Mouse (Mus musculus) induced T-regulatory cell, adult 2 months (primary cell): ENCODE results near the gene Olfr223.
A peak's percentile ranks its signal among the peaks of the same experiment; 100 is the strongest.
"Not testable (repeated sequence)": the region's sequence is repeated elsewhere in the genome, so short reads cannot be mapped to it uniquely, and the experiment has no call there.

Source experiments
- DNase-seq: peaks from one replicate; pipeline ENCODE4 v3.0.0-alpha.2; 2012; ENCODE audit warnings: low read depth

Olfr223 gene

GRCm38 (mm10) chr11:59593189-59593588 lies at the start of gene Olfr223:
Gene Olfr223, minus strand, starts transcription at chr11:59593289.
- DNase-seq = no peak

- DNase-seq = no peak
Observed at GRCm38 (mm10) chr11:59642420-59642819, 49.3 kb upstream of the Olfr223 start.

- DNase-seq = no peak
Observed at GRCm38 (mm10) chr11:59641227-59641626, 48.1 kb upstream of the Olfr223 start.

- no peak for DNase-seq
Observed at GRCm38 (mm10) chr11:59639957-59640643, 47.0 kb upstream of the Olfr223 start.

GRCm38 (mm10) chr11:59636695-59637414 lies 43.8 kb upstream of the Olfr223 start:
- peak; percentile 32 for DNase-seq

DNA sequence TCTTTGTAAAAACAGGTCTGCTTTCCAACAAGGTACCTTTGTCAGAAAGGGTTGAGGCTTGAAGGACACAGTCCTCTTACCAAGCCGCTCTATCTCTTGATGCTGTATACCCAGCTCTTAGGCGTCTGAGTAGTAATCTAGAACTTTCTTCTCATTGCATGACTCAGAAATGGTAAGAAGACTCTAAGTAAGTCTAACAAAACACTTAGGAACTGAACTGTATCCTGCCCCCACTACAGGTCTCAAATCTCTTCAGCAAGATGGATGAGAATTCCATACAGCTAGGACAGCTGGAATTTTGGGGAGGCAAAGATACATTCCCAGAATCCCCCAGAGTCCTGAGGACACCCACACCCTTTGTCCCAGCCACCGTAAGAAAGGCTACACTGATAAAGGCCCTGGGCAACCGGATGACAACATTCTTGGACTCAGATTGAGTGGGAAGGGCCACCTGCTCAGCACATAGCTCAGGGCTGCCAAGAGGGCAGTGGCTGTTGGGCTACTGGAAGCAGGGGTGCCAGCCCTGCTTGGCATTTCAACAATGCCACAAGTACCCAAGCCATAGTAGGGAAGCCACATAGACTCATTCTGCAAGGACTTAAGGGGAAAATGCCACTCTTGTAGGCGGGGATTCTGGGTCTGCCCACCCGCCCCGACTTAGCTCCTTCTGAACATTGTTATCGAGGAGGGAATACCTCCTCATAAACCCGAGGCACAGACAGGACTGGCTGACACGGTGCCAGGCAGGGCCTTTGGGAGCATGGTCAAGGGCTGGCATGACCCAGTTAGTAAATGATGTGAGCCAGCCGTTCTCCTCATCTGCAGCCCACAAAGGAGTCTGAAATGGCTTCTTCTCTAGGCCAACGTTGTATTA lies 43.0 kb upstream of the Olfr223 start:
- DNase-seq = no peak

DNA sequence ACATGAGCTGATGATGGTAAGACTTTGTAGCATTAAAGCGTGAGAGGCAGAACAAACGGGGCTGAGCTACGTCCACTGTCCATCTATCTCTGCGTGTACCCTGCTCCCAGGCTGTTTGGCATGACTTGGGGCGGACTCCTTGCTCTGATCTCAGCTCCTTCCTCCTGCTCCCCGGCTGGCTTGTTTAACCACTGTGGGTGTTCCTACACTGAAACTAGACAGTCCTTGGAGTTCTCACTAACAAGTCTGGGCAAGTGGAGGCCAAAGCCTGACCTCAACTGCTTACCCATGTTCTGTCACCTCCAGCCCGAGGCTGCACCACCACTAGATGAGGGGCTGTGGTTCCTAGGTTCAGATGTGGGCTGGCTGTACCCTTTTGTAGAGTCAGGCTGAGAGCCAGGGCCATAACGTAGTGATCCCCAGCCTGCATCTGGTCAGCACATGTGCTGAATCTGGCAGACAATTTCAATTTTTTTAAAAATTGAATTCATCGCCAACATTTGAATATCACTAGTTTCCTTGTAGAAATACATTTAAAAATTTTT lies 42.2 kb upstream of the Olfr223 start:
- no peak for DNase-seq

DNA sequence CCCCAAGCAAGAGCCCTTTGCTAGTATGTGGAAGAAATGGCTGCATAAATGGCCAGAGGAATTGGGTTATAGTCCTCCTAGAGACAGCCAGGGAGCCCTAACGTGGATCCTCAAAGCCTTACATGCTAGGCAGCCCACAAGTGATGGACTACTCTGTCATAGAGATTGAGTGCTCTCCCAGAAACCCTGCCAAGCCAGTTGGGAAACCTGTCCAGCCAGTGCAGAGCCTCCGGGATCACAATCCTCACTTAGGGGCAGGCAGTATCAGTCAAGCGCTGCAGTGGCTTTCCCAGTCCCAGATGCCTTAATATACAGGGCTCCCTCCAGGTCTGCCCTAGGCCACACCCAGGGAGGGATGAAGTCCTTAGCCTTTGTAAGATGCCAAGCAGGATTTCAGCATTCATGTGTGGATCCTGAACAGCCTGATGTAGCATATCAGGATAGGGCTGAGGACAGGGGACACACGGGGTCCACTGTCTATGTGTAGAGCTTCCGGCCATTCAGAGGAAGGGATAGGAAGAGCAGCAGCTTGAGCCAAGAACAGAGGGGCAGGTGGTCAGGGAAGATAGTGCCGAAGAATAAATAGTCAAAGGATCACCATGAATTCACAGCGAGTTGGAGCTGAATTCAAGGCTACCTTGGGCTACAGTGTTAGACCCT lies 41.0 kb upstream of the Olfr223 start:
- DNase-seq = no peak

- DNase-seq = peak; percentile 80
Observed at GRCm38 (mm10) chr11:59633037-59633436, 39.9 kb upstream of the Olfr223 start.

GRCm38 (mm10) chr11:59631980-59632379 lies 38.9 kb upstream of the Olfr223 start:
- no peak for DNase-seq

DNA sequence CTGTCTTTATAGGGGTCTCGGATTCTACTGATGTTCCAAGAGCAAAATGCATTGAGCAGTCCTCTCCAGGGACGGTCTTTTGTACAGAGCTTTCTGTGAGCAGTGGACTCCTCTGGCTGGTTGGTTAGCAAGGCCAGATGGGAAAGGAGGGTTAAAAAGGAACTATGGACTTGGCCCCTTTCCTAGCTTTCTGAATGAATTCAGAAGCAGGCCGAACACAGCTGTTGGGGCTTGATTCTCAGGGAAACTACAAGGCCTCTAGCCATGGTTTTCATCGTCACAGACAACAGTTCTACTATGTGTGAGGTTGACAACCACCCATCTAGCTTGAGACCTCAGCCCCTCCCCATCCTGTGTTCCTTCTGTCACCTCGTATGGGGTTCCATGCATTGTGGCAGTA lies 36.8 kb upstream of the Olfr223 start:
- no peak for DNase-seq

- DNase-seq = peak; percentile 25
Observed at GRCm38 (mm10) chr11:59628177-59628576, 35.1 kb upstream of the Olfr223 start.

DNA sequence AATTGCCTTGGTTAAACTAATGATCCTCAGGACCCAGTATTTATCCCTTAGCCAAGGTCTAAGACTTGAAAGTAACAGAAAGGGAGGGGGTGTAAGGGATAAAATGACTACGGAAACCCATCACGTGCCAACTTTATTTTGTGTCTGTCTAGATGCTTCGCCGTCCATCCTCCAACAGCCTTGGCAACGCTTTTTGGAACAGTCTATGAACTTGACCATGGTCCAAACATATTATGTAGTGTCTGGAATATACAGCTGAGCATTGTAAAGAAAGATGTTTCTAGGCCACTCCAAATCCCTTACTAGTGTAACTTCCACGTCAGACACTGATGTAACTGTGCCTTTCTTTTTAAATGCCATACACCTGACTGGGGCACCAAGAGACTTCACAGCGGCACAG lies 33.1 kb upstream of the Olfr223 start:
- no peak for DNase-seq

GRCm38 (mm10) chr11:59624017-59624630 lies 31.0 kb upstream of the Olfr223 start:
- DNase-seq = peak; percentile 71

GRCm38 (mm10) chr11:59622214-59622613 lies 29.1 kb upstream of the Olfr223 start:
- DNase-seq = no peak

DNA sequence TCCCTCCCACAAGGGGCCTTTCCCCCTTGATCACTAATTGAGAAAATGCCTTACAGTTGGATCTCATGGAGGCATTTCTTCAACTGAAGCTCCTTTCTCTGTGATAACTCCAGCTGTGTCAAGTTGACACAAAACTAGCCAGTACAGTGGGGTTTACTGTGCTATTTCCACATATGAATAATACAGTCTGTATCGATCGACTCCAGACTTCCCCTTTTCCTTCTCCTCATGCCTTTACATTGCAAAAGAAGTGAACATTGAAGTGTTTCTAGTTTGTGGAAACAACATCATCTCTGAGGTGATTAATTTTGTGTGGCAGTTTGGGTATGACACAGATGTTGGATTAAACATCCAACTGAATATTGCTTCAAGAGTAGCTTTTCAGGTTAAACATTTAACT lies 23.9 kb upstream of the Olfr223 start:
- DNase-seq = not testable (repeated sequence)

GRCm38 (mm10) chr11:59614120-59614519 lies 21.0 kb upstream of the Olfr223 start:
- no peak for DNase-seq

- DNase-seq = no peak
Observed at GRCm38 (mm10) chr11:59611646-59612045, 18.6 kb upstream of the Olfr223 start.

GRCm38 (mm10) chr11:59602287-59602686 lies 9.2 kb upstream of the Olfr223 start:
- DNase-seq = no peak

GRCm38 (mm10) chr11:59600872-59601271 lies 7.8 kb upstream of the Olfr223 start:
- DNase-seq = no peak

DNA sequence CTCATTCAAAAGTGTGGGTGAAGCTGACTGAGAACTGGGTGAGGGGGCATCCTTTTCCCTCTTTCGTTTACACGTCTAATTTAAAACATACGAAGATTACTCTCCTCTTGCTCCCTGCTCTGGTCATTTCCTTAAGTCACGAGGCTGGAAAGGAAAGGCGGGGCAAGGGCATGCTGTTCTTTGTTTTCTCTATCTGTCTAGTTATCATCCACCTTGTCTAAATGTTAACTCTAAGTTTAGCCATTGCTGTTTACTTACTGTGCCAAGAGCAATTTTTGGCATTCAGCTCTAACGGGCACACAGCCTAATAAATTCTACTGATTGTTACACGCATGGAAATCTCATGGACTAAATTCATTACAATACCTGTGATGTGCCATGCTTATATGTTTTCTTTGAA lies 6.1 kb upstream of the Olfr223 start:
- DNase-seq = no peak
